Mouse (Mus musculus) kidney, postnatal 14 days (tissue): ENCODE measurements around the gene Foxg1.

ENCODE experiments used
- DNase-seq: peaks from one replicate; pipeline ENCODE4 v3.0.0; 2022; ENCODE audit warnings: mixed read lengths

Gene Foxg1

DNA sequence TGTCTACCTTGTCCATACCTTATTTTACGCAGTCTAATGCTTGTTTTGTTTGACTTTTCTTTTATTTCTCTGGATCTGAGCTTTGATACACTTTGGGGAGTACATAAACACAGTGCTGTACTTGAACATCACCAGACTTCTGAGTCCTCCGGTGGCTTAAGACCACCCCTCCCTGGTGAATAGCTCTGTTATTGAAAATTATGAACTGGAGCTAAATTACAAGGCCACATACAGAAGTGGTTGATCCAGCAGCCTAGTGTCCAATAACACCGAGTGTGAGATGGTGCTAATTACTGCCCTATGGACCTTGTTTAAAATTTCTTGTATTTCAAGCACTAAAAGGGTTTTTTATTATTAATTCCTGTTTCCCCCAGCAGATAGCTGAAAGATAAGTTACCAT is 35.5 kb downstream of the Foxg1 start:
- no peak for DNase-seq
